Mouse (Mus musculus) cerebellum, adult 11-12 months (tissue): ENCODE measurements around the gene Tex21.
"Not testable (repeated sequence)": the region's sequence is repeated elsewhere in the genome, so short reads cannot be mapped to it uniquely, and the experiment has no call there.

ENCODE experiments used
- DNase-seq: peaks from one replicate; pipeline ENCODE4 v3.0.0; 2022

Tex21 gene

GRCm38 (mm10) chr12:76256114-76256843, 9.7 kb upstream of the Tex21 start:
- DNase-seq, result no peak

- no peak for DNase-seq
These were observed 8.9 kb upstream of the Tex21 start for GRCm38 (mm10) chr12:76255499-76255875.

- DNase-seq, result peak; percentile 98
These were observed 8.4 kb upstream of the Tex21 start, which contains the start of gene Mthfd1 for GRCm38 (mm10) chr12:76254725-76255498. TSS of gene Mthfd1 (plus strand) at chr12:76255298.

GRCm38 (mm10) chr12:76253991-76254390, 7.4 kb upstream of the Tex21 start:
- DNase-seq, result no peak

GRCm38 (mm10) chr12:76253591-76253990, 7.0 kb upstream of the Tex21 start:
- no peak for DNase-seq

- no peak for DNase-seq
These were observed 6.5 kb upstream of the Tex21 start for GRCm38 (mm10) chr12:76253090-76253489.

GRCm38 (mm10) chr12:76244981-76245380, 1.6 kb downstream of the Tex21 start:
- DNase-seq, result no peak

GRCm38 (mm10) chr12:76241833-76242232, 4.7 kb downstream of the Tex21 start:
- no peak for DNase-seq

- DNase-seq, result no peak
These were observed 5.5 kb downstream of the Tex21 start for GRCm38 (mm10) chr12:76241084-76241483.

GRCm38 (mm10) chr12:76240670-76241069, 5.9 kb downstream of the Tex21 start:
- no peak for DNase-seq

GRCm38 (mm10) chr12:76239839-76240571, 6.5 kb downstream of the Tex21 start:
- no peak for DNase-seq

GRCm38 (mm10) chr12:76239145-76239838, 7.3 kb downstream of the Tex21 start:
- DNase-seq, result no peak

GRCm38 (mm10) chr12:76235253-76235652, 11.3 kb downstream of the Tex21 start:
- no peak for DNase-seq

GRCm38 (mm10) chr12:76230644-76231043, 15.9 kb downstream of the Tex21 start:
- DNase-seq, result no peak

GRCm38 (mm10) chr12:76222104-76222503, 24.4 kb downstream of the Tex21 start:
- not testable (repeated sequence) for DNase-seq

GRCm38 (mm10) chr12:76216716-76217115, 29.8 kb downstream of the Tex21 start:
- no peak for DNase-seq

- no peak for DNase-seq
These were observed 31.4 kb downstream of the Tex21 start for GRCm38 (mm10) chr12:76215121-76215520.

- DNase-seq, result no peak
These were observed 37.0 kb downstream of the Tex21 start for GRCm38 (mm10) chr12:76209429-76209974.

- no peak for DNase-seq
These were observed 46.2 kb downstream of the Tex21 start for GRCm38 (mm10) chr12:76200326-76200725.

GRCm38 (mm10) chr12:76197071-76197470, 49.5 kb downstream of the Tex21 start:
- no peak for DNase-seq

- peak; percentile 70 for DNase-seq
These were observed 49.9 kb downstream of the Tex21 start for GRCm38 (mm10) chr12:76196709-76197054.

GRCm38 (mm10) chr12:76195912-76196708, 50.4 kb downstream of the Tex21 start:
- peak; percentile 82 for DNase-seq
